Mouse (Mus musculus) kidney, adult 2 months (tissue): ENCODE results near the gene Actg1.

ENCODE experiments used
- CTCF ChIP-seq: fragments of 200-500 bp; conservative IDR thresholded peaks from 2 replicates; pipeline ENCODE4 v1.5.1; 2011; ENCODE audit warnings: low read depth, mild to moderate bottlenecking, control low read depth, low read length, moderate library complexity, mixed read lengths; ENCODE audit not compliant: insufficient read depth, insufficient read length
- POLR2A ChIP-seq: fragments of 200-500 bp; IDR thresholded peaks from one replicate; pipeline ENCODE4 v1.6.1; 2011; ENCODE audit warnings: low read depth, low read length, control low read depth

- TF ChIP-seq POLR2A (no peak), CTCF (peak; percentile 64)
Observed at GRCm38 (mm10) chr11:120378611-120379540, 30.5 kb upstream of the Actg1 start, which contains the start of gene Faap100.
